Mouse (Mus musculus): Measurements from ENCODE around the gene Epha3. TPM values are rescaled to one million over a fixed set of nuclear protein-coding genes. Genes with fewer than 3 reads are reported as not detected.

The Epha3 gene
- total RNA-seq, 2 experiments from 2014 or later = 0.50 to 0.78 TPM

- intact Hi-C loops (cut with DNase I) = no loop called here
- no peak for DNase-seq (ENCODE audit: low spot score)
These were observed 311.4 kb downstream of the Epha3 start for GRCm38 (mm10) chr16:63552531-63552930.

GRCm38 (mm10) chr16:63539489-63539888 is 324.5 kb downstream of the Epha3 start:
- intact Hi-C loops (cut with DNase I) = no loop called here
- DNase-seq (ENCODE audit: low spot score) = no peak

- no peak for DNase-seq (ENCODE audit: low spot score)
- intact Hi-C loops (cut with DNase I) = no loop called here
These were observed 335.2 kb downstream of the Epha3 start for GRCm38 (mm10) chr16:63528821-63529220.

GRCm38 (mm10) chr16:63517636-63518035 is 346.3 kb downstream of the Epha3 start:
- intact Hi-C loops (cut with DNase I) = no loop called here

GRCm38 (mm10) chr16:63510069-63510468 is 353.9 kb downstream of the Epha3 start:
- DNase-seq (ENCODE audit: low spot score) = no peak
- intact Hi-C loops (cut with DNase I) = no loop called here

More at GRCm38 (mm10) chr16:63517636-63518035, 346.3 kb downstream of the Epha3 start:
- DNase-seq (ENCODE audit: low spot score) = no peak

- DNase-seq (ENCODE audit: low spot score) = no peak
- intact Hi-C loops (cut with DNase I) = no loop called here
These were observed 357.5 kb downstream of the Epha3 start for GRCm38 (mm10) chr16:63506437-63506836.

GRCm38 (mm10) chr16:63501456-63501855 is 362.5 kb downstream of the Epha3 start:
- no peak for DNase-seq (ENCODE audit: low spot score)
- intact Hi-C loops (cut with DNase I) = no loop called here

GRCm38 (mm10) chr16:63500975-63501393 is 363.0 kb downstream of the Epha3 start:
- intact Hi-C loops (cut with DNase I) = no loop called here
- DNase-seq (ENCODE audit: low spot score) = no peak
